Mouse (Mus musculus): ENCODE measurements around the gene Rpl7a. TPM values are rescaled to one million over a fixed set of nuclear protein-coding genes. Genes with fewer than 3 reads are reported as not detected.
"Not testable (repeated sequence)": the region's sequence is repeated elsewhere in the genome, so short reads cannot be mapped to it uniquely, and the experiment has no call there.

Rpl7a gene
- total RNA-seq (2022), result 100 to 1,000 TPM; 424 to 496 (median 462) TPM

DNA sequence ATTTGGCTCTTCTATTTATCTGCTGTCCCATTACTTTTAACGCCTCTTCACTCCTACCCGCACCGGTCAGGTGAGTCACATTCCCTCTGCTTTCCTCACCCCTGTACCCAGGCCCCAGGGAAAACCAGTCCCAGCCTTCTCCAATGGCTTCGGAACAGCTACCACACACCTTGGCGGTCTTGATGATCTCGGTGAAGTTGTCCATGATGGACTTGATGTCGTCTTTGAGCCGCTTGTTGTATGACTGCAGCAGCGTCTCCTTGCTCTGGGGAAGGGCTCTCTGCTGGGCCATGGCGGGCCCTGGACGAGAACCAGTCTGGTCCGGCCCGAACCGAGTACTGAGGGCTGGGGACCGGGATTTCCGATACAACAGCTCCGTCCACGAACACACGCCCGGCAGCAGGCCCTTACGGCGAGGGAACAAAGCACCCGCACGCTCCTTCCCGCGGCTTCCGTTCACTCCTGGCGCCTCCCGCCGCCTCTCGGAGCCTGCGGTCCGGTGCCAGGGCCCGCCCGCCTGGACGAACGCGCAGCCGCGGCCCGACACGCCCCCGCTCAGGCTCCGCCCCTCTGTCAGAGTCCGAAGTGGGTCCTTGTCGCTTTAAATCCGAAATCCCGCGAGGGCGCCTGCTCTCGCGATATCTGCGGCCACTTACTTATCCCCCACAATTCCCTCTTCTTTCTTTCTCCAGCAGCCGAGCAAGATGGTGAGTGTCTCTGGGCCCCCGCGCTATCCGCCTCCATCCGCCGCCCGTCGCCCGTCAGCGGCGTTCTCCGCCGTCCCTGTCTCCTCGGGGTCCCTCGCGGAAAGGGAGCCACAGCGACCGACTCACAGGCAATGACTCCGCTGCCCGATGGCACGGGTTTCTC, at the start of gene Rpl7a, which contains the start of gene Med22:
TSS of gene Rpl7a (plus strand) at position 641 of the 870 bp plus-strand sequence.
TSS of gene Med22 (minus strand) at position 554 of the 870 bp plus-strand sequence.
- DNase-seq, result peak; percentile 99

DNA sequence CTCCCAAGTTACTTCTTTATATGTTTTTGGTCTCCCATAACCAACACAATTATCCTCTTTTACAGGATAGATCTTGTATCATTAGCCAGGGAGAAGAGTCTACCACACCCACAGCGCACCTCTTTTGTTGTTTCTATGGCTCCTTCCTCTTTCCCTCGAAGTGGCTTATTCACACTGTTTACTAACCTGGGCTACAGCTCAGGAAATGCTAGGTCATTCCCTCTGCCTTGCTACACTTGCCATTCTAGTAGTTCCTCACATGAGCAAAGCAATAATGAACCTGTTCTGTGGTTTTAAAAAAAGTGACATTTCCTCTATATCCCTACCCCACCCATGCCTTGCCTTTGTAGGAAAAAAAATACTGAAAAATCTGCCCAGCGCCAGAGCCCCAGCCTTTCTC, 47.7 kb upstream of the Rpl7a start:
- no peak for DNase-seq

DNA sequence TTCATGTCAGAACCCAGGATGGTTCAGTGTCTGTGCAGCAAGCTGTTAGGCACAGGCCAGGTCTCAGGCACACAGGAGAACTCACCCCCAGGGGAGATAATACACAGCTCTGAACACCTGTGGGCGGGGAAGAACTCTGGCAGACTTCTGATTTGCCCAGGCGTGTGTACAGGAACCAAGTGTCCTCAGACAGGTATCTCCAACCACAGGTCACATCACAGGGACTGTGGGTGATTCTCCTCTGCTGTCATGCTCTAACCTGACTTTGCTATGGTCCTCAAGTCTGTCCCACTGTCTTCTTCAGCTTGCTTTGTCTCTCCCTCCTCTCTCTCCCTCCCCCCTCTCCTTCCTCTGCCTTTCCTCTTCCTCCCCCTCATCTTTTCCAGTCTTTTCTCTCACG, 45.7 kb upstream of the Rpl7a start, which contains the start of gene Abo:
TSS of gene Abo (minus strand) at position 101 of the 400 bp plus-strand sequence.
- DNase-seq, result no peak

DNA sequence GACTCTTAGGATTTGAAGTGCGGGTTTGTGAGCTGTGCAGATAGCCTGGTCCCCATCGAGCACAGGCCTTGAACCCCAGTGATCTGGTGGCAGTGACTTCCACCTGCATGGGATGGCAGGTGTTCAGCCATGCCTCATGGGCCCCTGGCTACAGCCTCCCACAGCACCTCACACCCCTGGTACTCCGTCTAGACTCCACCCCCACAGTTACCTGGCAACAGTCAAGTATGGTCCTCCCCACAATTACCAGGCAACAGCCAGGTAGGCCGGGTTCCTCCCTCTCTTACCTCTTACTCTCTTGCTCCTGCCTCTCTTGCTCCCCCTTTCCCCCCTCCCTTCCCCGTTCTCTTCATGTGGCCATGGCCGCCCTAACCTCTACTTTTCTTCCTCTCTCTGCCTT, 39.9 kb upstream of the Rpl7a start:
- no peak for DNase-seq

- DNase-seq, result no peak
These were observed 32.0 kb upstream of the Rpl7a start for GRCm38 (mm10) chr2:26878571-26878970.

DNA sequence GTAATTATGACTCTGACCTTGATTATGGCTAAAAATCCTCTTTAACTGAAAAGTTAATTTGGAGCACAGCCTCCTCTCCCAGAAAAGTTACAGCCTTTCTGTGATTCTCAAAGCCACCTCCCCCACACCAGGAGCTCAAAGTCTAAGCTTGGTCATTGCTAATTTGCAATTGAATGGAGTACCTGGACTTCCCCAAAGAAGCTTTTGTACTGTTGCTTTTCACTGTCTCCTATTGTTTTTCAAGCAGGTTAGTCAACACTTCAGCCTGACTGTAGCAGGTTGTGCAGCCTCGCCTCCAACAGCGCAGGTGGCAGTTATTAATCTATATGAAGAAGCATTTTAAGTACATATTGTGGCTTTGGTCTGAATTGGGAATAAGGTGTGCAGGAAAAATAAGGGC, 25.0 kb upstream of the Rpl7a start:
- DNase-seq, result not testable (repeated sequence)

DNA sequence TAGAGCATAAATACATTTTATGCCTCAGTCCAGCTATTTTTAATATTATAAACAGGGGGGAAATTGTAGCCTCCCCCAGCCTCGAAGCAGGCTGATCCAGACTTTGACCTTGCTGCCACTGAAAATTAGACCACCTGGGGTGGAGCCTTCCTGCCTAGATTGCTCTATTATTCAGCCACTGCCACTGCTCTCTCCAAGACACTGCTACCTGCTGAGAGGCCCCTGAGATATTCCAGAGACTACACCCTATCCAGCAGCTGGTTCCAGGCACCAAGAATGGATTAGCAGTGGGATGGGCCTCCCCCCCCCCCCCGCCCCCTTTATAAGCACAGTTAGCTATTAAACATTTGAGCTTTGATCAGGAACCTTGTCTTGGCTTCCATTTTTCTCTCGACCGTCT, 24.4 kb upstream of the Rpl7a start:
- not testable (repeated sequence) for DNase-seq

DNA sequence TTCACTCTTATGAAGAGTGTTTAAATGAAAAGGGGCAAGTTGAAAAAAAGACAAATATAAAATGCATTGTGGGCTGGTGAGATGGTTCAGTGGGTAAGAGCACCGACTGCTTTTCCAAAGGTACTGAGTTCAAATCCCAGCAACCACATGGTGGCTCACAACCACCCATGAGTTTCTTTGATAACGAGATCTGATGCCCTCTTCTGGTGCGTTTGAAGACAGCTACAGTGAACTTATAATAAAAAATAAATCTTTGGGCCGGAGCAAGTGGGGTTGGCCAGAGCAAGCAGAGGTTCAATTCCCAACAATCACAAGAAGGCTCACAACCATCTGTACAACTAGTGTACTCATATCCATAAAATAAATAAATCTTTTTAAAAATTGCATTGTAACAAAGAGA, 14.7 kb upstream of the Rpl7a start:
- DNase-seq, result no peak

GRCm38 (mm10) chr2:26900731-26901130, 9.8 kb upstream of the Rpl7a start:
- no peak for DNase-seq

- no peak for DNase-seq
These were observed 8.6 kb upstream of the Rpl7a start for GRCm38 (mm10) chr2:26901834-26902400.

GRCm38 (mm10) chr2:26902467-26903220, 7.9 kb upstream of the Rpl7a start, which contains the start of gene Surf6:
Gene Surf6, minus strand, starts transcription at chr2:26902879.
- DNase-seq, result peak; percentile 96

DNA sequence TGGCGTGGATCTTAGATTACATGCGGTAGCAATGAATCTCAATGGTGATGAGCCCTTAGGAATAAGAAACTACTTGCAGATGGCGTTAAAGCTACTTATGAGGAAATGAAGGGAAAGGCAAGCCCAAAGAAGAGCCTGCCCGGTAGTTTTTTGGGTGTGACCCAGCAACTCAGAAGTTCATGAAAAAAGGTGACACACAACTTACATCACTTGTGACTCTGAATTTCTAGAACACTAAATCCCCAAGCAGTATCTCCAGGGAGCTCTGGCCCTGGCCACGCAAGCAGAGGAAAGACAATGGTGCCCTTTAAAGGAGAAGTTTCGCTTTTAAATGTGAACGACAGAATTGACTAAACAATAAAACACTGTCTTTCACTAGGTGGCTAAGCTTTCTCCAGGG, 7.3 kb upstream of the Rpl7a start:
- DNase-seq, result no peak

GRCm38 (mm10) chr2:26905936-26906335, 4.6 kb upstream of the Rpl7a start:
- no peak for DNase-seq

- no peak for DNase-seq
These were observed 4.1 kb upstream of the Rpl7a start for GRCm38 (mm10) chr2:26906431-26906830.

- DNase-seq, result no peak
These were observed 3.5 kb upstream of the Rpl7a start for GRCm38 (mm10) chr2:26907109-26907508.

DNA sequence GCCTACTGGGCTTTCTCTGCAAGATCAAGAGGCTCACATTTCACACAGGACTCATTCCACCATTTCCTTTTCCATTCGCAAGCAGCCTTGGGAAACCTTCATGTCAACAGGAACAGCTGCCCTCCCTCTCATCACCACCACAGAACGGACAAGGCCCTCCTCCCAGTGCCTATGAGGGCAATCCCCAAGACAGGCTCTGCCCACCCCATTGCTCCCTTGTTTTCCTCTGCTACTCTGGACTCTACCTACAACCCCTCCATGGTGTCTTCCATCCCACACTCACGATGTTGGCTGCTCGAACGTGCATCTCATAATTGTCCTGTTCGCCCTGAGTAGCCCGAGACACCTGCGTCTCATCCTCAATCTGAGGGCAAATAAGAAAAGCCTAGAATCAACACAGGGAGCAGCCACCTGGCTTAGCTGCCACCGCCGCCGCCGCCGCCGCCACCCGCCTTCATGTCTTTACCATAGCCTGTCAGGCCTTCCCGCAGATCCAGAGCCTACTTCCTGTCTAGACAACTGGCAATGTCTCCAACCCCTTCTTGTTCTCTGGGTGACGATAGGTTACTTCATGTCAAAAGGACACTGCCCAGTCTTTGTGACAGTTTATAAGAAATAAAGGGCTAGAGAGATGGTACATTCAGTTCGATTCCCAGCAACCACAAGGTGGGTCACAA, 1.7 kb upstream of the Rpl7a start:
- DNase-seq, result no peak

DNA sequence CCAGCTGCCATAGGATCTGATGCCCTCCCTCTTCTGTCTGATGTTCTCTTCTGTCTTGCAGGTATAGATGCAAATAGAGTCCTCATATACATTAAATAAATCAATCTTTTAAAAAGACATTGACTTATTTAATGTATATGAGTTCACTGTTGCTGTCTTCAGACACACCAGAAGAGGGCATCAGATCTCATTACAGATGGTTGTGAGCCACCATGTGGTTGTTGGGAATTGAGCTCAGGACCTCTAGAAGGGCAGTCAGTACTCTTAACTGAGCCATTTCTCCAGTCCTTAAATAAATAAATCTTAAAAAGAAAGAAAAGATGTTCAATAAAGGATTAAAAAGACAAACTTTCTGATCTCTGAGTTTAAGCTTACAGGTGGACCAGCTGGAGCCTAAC, 1.2 kb upstream of the Rpl7a start:
- no peak for DNase-seq

GRCm38 (mm10) chr2:26910994-26911765, 616 bp downstream of the Rpl7a start:
- DNase-seq, result no peak

DNA sequence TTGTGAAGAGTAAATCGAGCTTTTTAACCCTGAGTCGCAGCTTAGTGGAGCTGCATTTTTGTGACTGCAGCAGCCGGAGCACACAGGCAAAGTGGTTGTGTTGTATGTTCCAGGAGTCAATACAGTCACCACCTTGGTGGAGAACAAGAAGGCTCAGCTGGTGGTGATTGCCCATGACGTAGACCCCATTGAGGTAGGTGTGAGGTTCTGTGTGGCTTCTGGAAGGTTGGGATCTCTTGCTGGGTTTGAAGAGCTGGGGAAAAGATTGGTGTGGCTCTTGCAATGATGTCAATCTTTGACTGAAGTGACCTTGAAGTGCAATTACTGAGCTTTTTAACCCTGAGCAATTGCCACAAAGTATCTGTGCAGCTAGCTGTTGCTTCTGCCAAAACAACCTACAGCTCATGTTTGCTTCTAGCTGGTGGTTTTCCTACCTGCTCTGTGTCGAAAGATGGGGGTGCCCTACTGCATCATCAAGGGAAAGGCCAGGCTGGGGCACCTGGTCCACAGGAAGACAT, 1.7 kb downstream of the Rpl7a start:
- DNase-seq, result no peak

DNA sequence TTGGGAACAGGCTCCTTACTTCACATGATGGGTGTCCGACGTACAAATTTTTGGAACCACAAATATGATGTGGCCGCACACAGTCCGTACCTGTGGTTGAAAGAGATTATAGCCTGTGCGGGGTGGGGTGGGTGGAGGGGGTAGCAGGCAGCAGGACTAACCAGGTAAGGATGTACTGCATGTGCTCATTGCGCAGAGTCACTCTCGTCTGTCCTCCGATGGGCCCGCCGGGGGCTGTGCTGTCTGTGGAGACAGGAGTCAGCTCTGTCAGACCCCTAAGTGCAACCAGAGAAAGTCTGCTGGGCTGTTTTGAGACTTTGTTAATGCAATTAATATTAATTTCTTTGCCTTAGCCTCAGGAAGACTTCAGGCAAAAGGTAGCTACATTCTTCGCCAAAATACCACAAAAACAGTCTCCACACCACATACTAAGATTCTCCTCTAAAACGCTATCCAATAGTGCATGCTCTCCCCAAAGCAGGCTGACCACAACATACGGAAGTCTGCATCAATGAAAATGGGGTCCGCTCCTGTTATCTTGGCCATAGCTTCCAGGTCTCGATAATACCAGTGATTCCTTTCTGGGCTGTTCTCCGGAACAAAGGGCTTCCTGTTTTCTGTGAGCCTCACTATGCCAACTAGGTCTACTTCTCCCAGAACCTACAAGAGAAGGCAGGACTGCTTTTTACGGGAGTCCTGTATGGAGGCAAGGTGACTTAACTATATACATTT, 3.0 kb downstream of the Rpl7a start:
- no peak for DNase-seq
